Mouse (Mus musculus) adrenal gland, postnatal 4 days (tissue): ENCODE data around the gene Rpl10a. TPM values are rescaled to one million over a fixed set of nuclear protein-coding genes. Genes with fewer than 3 reads are reported as not detected.
"Not testable (repeated sequence)": the region's sequence is repeated elsewhere in the genome, so short reads cannot be mapped to it uniquely, and the experiment has no call there.

Experiments
- DNase-seq, 2 experiments: peaks; one replicate each; pipeline ENCODE4 v3.0.0; 2021 to 2022; ENCODE audit warnings: low spot score in 2 of 2, mixed read lengths in 2 of 2
- total RNA-seq, 2 experiments: library from RNA; stranded (reverse); gene quantifications; 2 replicates each; pipeline ENCODE4 v1.2.3; 2021

The Rpl10a gene
- total RNA-seq, 2 experiments from 2014 or later = 1,198 to 1,213 TPM

DNA sequence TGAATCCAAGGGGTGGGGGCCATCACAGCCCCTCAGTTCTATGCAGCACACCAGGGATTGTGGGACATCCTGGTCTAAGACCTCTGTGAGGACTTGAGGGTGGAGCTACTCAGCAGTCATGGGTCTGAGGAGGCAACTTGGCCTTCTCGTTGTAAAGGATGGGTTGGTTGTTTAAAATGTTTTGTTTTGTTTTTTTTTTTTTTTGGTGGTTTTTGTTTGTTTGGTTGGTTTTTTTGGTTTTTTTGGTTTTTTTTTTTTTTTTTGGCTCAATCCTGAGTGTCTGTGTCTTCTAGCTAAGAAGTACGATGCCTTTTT is 1.9 kb downstream of the Rpl10a start:
- no peak for DNase-seq

DNA sequence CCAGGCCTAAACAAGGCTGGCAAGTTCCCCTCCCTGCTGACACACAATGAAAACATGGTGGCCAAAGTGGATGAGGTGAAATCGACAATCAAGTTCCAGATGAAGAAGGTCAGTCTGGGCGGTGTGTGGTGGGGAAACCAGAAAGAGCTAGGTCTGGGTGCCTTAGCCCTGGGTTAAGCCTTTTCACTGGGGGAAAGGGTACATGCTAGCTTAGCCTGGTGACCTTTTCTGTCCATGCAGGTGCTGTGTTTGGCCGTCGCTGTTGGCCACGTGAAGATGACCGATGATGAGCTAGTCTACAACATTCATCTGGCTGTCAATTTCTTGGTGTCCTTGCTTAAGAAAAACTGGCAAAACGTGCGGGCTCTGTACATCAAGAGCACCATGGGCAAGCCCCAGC is 2.3 kb downstream of the Rpl10a start:
- DNase-seq = not testable (repeated sequence)

DNA sequence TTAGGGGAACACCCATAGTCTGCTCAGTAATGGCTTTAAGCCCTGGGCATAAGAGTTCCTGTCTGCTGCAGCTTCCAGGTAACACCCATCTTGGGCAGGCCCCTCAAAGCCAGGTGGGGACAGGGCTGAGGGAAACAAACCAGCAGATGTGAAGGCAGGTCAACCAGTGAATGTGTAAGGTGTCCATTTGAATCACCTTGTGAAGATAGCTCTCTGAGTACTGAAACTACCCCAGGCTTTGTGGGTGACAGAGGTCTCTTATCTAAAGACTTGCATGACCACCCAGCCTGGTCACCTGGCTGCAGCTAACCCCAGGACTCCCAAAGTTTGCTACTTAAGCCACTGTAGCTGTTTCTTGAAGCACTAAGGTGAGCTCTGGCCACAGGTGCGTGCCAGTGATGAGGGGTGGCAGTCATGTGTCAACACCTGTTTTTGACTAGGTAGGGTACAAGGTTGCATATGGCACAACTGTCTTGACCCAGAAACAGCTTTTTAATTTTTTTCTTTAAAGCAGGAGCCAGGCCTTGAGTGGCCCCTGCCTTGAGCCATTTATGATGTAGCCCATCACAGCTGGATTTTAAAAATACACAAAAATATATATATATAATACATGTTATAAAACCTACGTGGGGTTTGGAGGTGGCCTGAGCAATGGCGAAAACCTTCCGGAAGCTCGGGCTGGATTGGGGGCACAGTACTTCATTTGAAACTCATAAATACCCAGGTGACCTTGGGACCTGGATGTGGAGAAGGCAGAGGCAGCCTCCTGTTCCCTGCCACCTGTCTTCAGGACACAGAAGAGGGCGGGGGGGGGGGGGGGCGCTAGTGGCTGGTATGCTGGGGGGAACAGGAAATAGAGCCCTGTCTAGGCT is 3.2 kb downstream of the Rpl10a start:
- DNase-seq = no peak

DNA sequence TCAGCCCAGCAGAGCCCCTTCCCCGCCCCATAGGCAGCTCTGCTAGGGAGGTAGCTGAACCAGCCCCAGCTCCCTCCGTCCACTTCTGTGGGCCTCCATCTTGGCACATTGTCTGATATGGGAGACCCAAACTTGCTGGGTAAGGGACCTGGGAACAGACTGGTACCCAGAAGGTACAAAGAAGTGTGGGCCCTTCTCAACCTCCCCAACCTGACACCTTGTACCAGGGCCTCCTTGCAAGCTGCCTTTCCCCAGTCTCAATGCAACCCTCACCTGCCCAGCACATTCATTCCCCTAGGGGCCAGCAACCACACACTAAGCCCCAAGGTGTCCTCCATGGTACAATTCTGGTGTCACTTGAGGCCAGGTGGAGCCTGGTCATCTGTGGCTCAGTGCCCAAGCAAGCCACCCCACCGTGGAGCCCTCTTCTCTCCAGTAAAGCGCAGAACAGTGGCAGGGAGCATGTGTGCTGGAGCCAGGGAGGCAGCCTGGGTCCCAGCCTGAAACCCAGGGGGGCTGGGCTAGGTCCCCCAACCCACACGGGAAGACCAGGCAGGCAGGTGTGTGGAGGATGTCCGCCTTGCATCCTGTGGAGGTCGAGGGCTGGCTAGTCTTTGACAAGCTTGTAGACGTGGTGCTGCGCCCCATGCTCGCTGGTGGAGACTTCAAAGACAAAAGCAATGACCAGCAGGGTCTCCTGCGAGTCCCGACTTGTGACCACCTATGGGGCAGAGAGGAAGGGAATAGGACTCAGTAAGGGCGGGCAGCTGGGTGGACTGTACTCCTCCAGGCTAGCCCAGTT is 4.0 kb downstream of the Rpl10a start:
- DNase-seq = no peak

DNA sequence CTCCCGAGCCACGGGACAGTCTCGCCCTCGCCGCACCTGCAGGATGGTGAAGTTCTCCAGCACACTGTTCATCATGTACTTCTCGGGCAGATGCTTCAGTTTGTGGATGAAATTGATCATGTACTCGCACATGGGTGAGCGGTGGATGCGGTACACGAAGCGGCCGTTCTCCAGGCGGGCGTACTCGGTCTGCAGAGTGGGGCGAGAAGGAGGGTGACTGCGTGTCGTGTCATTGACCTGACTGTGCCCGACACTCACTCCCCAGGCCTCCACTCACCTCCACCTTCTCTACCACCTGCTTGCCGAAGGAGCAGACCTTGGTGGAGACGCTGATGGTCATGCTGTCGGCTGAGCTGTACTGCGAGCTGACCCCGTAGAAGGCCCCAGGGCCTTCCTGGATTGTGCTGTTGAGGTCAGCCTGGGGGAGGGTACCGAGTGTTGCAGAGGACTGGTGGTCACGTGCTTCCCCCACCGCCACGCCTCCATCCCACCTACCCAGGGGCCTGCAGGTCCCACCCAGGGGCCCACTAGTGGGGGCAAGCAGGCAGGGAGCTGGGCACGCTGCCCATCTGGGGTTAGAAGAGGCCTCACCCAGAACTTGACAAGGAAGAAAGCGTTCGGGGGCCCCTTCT is 4.8 kb downstream of the Rpl10a start:
- DNase-seq = no peak

DNA sequence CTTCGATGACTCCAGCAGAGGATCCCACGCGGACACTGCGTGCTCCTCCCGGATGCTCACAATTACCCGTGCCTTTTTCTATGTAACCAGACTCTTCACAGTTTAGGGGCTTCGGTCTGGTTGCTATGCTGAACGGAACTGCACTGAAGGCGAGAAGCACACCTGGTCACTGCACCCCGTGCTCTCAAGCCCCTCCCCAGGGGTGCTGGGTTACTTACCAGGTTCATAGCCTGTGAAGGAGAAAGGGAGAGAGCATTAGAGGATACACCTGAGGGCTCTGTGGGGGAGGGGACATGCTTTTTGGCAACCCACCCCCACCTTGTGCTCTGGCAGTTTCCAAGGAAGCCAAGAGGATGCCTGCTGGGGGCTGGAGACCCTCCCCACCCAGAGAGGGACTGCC is 7.0 kb downstream of the Rpl10a start:
- DNase-seq = no peak

DNA sequence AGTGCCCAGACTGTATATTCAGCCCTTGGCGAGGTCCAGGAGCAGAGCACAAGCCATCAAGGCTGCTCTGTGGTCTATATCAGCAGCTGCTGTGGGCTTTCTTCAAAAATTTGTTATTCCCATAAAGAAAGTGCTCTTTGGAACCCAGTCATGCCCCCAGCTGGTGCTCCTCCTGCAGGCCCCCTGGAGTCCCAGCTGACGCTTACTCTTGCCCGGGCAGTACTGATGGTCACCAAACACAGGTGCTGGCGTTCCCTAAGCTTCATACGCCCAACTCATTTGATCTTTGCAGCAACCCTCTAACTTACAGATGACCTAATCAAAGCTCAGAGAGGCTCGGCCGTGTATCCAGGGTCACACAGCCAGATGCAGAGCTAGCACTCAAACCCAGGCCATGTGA is 9.3 kb downstream of the Rpl10a start:
- DNase-seq = no peak

DNA sequence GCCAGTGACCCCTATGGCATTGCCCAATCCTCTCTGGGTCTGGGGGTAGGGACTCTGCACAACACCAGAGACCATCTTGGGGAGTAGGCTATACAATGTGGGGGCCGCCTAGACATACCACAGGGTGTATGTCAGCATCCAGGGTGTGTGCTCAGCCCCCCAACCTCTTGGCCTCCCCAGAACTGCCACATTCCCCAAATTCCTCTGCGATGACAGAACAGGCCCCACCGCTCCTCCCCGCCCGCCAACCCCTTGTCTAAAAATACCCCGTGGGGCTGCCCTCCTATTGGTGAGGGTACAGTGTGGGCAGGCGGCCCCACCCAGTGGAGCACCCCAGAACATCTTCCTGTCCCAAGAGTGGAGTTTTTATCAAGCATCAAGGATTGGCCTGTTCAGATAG is 12.3 kb downstream of the Rpl10a start:
- DNase-seq = no peak

DNA sequence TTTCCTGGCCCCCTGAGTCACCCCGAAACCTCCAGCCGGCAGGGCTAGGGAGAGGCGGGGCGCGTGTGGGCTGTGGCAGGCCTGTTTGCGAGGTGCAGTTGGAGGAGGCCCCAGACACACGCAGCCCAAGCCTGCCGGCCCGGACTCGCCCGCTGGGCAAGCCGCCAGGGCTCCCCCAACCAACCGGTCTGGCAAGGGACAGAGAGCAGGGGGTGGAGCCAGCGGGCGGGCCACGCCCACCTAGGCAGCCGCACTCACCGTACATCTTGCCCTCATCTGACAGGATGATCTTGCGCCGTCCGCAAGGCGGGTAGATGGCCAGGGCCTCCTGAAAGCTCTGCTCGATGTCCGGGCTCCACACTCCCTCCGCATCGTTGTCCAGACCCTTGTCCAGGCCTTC is 12.8 kb downstream of the Rpl10a start:
- peak; percentile 53 to 59 for DNase-seq

DNA sequence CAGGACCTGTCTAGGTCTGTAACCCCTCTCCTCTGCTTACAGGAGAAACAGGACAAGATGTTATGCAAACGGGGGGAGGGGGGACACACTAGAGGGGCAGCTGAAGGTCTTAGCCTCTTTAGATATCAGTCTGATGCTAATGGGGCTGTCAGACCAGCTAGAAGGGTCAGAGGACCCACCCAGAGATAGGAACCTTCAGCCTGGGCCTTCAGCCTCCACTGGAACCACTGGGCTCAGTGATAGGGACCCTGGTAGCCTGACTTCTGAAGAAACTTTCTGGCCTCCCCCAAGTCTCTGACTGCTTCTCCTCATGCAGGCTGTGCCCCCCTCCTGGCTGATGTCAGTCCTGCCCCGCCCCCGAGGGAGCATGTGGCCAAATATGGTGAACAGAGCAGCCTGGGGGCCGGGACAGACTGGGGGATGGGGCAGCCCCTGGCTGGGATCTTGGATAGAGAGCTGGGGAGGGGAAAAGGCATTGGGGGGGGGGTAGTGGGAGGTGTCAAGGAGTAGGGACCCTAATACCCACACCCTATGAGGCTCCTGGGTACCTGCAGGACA is 15.9 kb downstream of the Rpl10a start:
- no peak for DNase-seq

DNA sequence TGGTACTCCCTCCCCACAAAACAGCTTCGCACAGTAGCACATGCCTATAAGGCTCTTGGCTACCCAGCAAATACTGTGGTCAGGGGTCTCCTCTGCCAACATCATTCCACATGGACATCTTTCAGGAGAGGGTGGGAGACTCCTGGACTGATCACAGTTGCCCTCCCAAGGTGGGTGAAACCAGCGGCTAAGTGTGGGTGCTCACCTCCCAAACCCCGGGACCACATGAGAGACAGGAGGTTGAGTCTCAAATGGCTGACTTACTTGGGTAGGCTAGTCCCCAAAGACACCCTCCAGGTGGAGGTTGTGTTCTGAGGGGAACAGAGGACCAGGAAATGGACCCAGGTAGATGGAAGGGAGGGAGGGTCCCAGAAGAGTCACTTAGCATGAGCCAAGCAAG is 16.4 kb downstream of the Rpl10a start:
- DNase-seq = no peak

DNA sequence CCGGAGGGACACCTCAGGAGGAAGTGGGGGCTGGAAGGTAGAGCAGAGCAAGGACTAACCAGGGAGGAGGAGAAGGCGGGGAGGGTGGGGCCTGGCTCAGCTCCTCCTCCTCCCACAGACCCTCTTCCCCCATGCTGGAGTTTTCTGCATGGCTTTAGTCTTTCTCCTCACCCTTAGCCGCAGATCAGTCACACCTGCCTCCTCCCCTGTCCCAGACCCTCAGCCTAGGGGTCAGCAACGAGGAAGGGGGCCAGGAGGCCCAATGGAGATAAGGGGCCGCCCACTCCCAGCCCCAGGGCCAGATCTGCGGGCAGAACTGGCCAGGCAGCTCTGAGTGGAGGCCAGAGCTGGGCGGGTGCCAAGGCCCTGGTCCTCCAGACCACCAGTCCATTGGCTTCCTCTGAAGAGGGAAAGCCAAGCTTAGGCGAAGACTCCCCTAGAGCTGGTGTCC is 17.0 kb downstream of the Rpl10a start:
- DNase-seq = no peak

DNA sequence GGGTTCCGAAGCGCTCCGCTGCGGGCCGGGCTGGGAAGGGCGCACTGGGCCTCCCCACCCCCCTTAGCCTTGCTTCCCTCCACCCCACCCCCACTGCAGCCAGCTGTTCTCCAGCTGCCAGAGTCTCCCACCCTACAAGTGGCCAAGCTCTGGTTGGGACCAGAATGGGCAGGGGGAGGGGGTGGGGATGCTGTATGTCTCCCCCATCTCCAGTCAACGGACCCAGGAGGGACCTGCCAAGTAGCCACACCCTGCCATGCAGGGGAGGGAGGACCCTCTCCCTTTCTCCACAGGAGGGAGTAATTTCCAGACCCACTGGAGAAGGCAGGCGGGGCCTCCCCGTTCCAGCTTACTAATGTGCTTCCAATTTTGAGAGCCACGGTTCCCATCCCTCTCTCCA is 17.6 kb downstream of the Rpl10a start:
- no peak for DNase-seq

DNA sequence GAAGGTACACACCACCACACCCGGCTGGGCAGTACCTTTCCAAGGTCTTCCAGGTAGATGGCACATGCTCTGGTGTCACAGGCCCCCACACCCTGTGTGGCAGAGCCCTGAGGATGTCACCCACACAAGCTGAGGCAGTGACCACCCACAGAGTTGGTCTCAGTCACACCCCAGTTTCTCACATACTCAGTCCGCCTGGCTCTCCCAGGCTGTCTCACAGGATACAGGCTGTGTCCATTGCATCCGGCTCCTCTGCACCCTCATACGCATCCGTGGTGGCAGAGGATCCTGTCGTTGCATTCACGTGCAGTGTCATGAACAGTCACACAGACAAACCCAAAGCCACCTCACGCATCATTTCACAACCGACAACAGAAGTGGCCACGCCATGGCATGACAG is 19.1 kb downstream of the Rpl10a start:
- no peak for DNase-seq

DNA sequence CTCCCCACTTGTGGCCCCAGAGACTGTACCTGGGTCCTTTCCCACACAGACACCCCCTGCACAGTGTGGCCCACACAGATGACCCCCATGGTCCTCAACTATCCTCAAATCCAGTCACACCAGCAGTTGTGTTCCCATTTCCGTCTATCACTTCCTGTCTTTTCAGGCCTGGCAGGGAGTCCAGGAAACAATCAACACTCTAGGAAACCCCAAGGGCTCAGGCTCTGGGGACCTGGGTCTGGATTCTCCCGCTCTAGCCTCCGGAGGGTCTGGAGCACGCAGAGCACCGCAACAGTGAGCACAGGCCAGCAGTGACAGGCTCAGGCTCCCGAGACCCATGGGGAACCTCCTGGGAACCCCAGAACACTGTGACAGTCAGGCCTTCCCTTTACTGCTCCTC is 19.9 kb downstream of the Rpl10a start:
- DNase-seq = no peak

DNA sequence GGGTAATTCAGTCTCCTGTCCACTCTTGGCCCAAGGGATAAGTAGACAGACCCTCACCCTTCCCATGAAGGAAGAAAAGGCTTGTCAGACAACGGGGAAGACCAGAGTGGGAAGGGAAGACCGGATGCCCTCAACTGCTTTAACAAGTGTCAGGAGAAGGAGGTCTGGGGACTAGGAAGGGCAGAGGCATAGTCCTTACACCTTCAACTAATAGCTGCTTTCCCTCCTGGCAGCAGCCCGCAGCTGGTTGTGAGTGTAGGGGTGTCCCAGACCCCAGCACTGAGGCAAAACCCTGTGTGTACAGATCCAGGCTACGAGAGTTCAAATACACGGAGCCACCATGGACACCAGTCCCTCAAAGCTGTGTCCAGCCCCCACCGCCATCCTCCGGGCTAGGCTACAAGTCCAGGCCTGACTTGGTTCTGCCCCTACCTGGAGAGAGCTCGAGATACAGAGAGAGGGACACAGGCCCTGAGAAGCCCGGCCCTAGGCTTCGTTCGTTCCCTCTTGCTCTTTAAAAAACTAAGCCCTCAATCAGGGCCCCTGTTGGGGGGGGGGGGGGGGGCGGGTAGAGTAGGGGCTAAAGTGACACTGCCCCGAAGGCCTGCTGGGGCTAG is 21.1 kb downstream of the Rpl10a start:
- DNase-seq = no peak

DNA sequence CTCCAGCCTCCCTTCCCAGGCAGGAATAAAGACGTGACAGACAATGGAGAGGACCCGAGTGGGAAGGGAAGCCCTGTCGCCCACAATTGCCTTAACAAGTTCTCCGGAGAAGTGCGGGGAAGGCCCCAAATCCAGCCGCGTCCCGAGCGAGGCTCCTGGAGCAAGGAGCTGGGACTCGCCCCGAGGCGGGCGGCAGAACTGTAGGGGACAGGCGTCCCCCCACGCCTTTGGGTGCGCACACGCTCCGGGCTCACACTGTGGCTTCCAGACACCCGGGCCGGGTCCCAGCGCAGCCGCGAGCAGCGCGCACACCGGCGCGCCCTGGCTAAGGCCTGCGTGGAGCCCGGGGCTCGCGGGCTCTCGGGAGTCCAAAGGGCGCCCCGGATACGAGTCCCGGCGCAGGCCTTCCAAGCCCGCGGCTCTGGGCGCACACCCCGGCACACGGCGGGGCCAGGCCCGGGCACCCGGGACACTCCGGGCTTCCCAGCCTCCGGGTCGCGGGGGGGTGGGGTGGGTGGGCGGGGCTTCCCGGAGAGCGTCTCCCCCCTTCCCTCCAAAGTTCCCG is 21.7 kb downstream of the Rpl10a start:
- no peak for DNase-seq

DNA sequence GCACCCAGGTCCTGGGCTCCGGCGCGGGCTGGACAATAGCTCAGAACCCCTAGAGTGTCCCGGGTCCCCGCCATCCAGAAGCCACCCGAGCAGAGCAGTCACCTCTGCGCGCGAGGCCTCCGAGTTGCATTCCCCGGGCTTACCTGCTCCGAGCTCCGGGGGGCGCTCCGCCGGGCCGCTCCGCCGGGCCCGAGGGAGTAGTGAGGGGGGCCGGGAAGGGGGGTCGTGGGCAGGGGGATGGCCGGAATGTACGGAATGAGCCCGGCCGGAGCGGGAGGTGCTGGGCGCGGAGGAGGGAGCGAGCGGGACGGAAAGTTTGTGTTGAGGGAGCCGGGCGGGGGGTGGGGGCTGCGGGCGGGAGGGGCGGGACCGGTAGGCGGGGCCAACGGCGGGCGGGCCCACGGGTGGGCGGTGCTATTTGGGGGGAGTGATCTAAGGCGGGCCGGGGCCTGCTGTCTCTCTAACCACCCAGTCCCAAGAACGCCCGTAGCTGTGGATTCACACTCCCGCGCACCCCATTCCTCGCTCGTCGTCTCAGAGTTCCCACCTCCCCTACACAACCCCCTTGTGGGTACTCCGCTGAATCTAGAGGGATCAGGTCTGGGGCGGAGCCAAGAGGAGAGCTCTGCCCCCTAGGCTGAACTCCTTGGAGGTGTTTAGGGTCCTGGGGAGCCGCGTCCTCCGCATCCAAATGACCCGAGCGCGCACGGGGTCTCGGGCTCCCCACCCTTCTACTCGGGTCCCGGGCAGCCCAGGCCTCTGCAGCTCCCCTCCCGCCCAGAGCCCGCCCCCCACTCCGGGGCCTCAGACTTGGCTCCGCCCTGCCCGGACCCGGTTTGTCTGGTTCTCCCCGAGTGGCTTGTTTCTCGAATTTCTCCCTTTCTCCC is 22.4 kb downstream of the Rpl10a start, which contains the start of gene Tead3:
Gene Tead3 (minus strand): TSS at position 352 of the 887 bp plus-strand sequence.
- DNase-seq = peak; percentile 63 to 67

DNA sequence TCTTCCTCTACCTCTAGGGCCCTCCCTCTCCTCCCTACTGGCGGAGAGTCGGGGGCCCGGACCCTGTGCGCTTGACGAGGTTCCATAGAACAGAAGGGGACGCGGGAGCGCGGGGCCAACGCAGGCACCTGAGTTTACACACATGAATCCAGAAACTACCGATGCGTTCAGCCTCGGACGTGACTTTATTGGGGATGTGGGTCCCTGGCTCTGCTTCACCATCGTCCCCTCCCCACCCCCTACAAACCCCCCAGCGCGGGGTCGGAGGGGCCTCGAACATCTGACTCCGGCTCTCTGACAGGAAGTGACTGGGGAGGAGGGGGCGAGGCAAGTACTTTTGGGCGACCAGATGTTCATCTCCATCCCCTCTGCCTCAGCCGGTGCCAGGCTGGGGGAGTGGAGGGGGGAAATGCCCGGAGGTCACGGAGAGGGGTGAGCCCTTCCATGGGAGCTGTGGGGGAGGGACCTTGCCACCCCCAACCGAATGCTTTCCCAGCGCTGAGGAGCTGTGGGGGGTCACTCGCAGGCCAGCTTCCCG is 23.2 kb downstream of the Rpl10a start:
- peak in 1 of 2 experiments; percentile 5 for DNase-seq

DNA sequence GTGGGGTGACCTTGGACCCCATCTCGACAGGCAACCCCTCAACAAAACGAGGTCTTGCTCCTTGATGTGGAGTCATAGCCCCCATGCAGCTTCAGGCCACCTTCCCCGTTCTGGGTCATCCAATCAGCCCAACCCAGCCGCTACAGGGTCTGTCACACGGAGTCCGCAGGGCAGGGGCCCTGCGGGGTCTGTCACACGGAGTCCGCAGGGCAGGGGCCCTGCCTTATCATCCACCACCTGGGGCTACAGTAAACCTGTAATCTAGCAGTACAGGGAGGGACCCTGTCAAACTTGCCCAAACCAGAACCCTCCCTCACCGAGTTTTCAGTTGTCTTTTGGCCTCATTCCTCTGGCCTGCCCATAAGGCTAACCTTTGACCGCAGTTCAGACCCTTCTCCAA is 23.7 kb downstream of the Rpl10a start:
- DNase-seq = no peak
